Mouse (Mus musculus) liver, postnatal 0 days (tissue): ENCODE data around the gene Sipa1l1. TPM values are rescaled to one million over a fixed set of nuclear protein-coding genes. Genes with fewer than 3 reads are reported as not detected.
A peak's percentile ranks its signal among the peaks of the same experiment; 100 is the strongest.
"Not testable (repeated sequence)": the region's sequence is repeated elsewhere in the genome, so short reads cannot be mapped to it uniquely, and the experiment has no call there.

Experiments used
- ATAC-seq: fragments of 200-750 bp; cut with Nextera tagmentation; 2 replicates; pipeline ENCODE4 v1.8.0; 2017; ENCODE audit warnings: mild to moderate bottlenecking, moderate library complexity
- DNase-seq: peaks from one replicate; pipeline ENCODE4 v3.0.0-alpha.2; 2016
- H3K27ac ChIP-seq: fragments of 300-500 bp; sonication (generic); 2 replicates; pipeline ENCODE4 v1.5.1; 2014; ENCODE audit warnings: antibody characterized with exemption, moderate library complexity, mild to moderate bottlenecking, low read depth
- H3K27me3 ChIP-seq: fragments of 300-500 bp; sonication (generic); 2 replicates; pipeline ENCODE4 v1.6.1; 2014; ENCODE audit warnings: low read length, control low read depth, mixed read lengths; ENCODE audit not compliant: insufficient read depth
- H3K36me3 ChIP-seq: fragments of 300-500 bp; sonication (generic); replicated peaks from 2 replicates; pipeline ENCODE4 v1.6.1; 2014; ENCODE audit warnings: mild to moderate bottlenecking, control low read depth, low read length, moderate library complexity, mixed read lengths; ENCODE audit not compliant: insufficient read depth
- H3K4me1 ChIP-seq: fragments of 300-500 bp; sonication (generic); 2 replicates; pipeline ENCODE4 v1.6.1; 2014; ENCODE audit warnings: antibody characterized with exemption, mild to moderate bottlenecking, control low read depth; ENCODE audit not compliant: insufficient read depth
- H3K4me2 ChIP-seq: fragments of 300-500 bp; sonication (generic); 2 replicates; pipeline ENCODE4 v1.6.1; 2014; ENCODE audit warnings: low read depth, mild to moderate bottlenecking, low read length, moderate library complexity, mixed read lengths
- H3K4me3 ChIP-seq: fragments of 300-500 bp; sonication (generic); 2 replicates; pipeline ENCODE4 v1.5.1; 2014; ENCODE audit warnings: low read depth, low read length
- H3K9ac ChIP-seq: fragments of 300-500 bp; sonication (generic); replicated peaks from 2 replicates; pipeline ENCODE4 v1.6.1; 2014; ENCODE audit warnings: mild to moderate bottlenecking, moderate library complexity
- H3K9me3 ChIP-seq: fragments of 300-500 bp; sonication (generic); 2 replicates; pipeline ENCODE4 v1.6.1; 2016; ENCODE audit warnings: mild to moderate bottlenecking, control low read depth, low read length, mixed read lengths
- CTCF ChIP-seq: sonication (generic); IDR thresholded peaks from 2 replicates; pipeline ENCODE4 v1.5.1; 2016; ENCODE audit warnings: antibody characterized with exemption, low read depth
- EP300 ChIP-seq: IDR thresholded peaks from 2 replicates; pipeline ENCODE4 v1.6.1; 2016; ENCODE audit warnings: antibody characterized with exemption, low read depth, mild to moderate bottlenecking
- WGBS: fragments of 180-500 bp; shearing (Covaris S2); extraction: QIAGEN DNeasy Blood & Tissue Kit; methylation state at CpG from one replicate; pipeline ENCODE4 v1.1.7; 2014; ENCODE audit not compliant: insufficient replicate concordance; 5-methylcytosine and 5-hydroxymethylcytosine counted together
- polyA plus RNA-seq: library from polyadenylated mRNA; unstranded; fragments of >200 nt; fragmentation: Nextera tagmentation; extraction: Ambion mirVana; gene quantifications from 2 replicates; pipeline ENCODE4 v1.2.1, GENCODE M21; 2015

The Sipa1l1 gene
- polyA plus RNA-seq, 1 experiment from 2014 or later: 3.2 TPM

DNA sequence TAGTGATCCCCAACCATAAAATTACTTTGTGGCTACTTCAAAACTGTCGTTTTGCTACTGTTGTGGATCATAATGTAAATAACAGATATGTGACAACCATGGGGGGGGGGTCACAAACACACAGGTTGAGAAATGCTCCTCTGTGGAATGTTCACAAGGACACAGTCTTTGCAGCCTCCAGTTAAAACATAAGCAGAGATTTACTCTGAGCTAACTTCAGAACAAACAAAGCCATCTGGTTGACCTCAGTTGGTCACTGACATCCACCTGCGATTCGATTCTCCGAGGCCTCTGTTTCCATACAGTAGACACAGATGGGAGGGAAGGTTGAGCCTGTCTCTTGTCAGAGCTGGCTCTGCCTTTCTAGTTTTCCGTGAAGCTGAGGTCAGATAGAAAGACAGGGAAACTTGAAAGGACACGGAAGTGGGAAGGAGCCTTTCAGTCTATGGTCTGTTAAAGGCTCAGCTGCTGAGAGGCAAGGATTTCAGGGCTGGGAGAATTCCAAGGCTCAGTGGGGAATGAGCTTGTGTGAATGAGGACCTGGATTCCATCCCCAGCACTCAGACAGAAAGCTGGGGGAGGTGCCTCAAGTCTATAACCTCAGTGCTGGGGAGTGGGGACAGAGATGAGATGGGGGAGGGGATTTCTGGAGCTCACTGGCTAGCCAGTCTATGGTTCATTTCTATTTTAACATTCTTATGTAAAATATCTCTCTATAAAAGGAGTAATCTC, 317.9 kb downstream of the Sipa1l1 start:
- ATAC-seq: peak; percentile 58; the same call in 1 of the 2 replicates
- no peak overlapping the region for H3K4me3 ChIP-seq
- TF ChIP-seq EP300: no peak
- TF ChIP-seq CTCF: no peak
- H3K27me3 ChIP-seq: no peaks in the 10 kb centered on the region
- H3K27ac ChIP-seq: no peak overlapping the region
- H3K4me2 ChIP-seq: no peak overlapping the region
- H3K9me3 ChIP-seq: 0 out of 2 replicates have a peak, but pooled peaks cover 3% of the 10 kb centered on the region
- H3K9ac ChIP-seq: no peak overlapping the region
- no peak for DNase-seq
- H3K4me1 ChIP-seq: peaks cover 3% of the 10 kb centered on the region; the same call in 1 of the 2 replicates
- no peaks in the 10 kb centered on the region for H3K36me3 ChIP-seq
- WGBS: 43% methylated on average over 6 of the region's 6 CpGs

DNA sequence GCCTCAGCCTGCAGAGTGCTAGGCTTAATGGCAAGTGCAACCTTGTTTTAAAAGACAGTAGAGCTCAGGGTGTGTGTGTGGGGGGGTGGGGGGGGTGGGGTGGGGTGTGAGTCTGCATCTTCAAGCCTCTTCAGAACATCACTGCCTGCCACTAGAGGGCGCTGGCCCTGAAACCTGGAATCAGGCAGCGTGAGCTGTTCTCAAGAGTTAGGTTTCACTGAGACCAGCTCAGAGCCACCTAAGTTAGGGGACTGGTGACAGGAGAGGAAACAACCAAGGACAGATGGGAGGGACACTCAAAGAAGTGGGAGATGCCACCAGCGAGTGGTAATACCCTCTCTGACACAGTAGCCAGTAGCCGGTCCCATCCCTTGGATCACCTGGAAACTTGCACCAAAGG, 320.0 kb downstream of the Sipa1l1 start:
- peak; percentile 67 for TF ChIP-seq CTCF
- TF ChIP-seq EP300: no peak
- Histone ChIP-seq H3K9ac (no peak overlapping the region), H3K27me3 (no peaks in the 10 kb centered on the region), H3K4me3 (no peak overlapping the region), H3K4me2 (no peak overlapping the region), H3K4me1 (peaks cover 3% of the 10 kb centered on the region; the same call in 1 of the 2 replicates), H3K36me3 (no peaks in the 10 kb centered on the region), H3K9me3 (0 out of 2 replicates have a peak, but pooled peaks cover 3% of the 10 kb centered on the region), H3K27ac (no peak overlapping the region)
- peak; percentile 69 for DNase-seq
- ATAC-seq: no peak
- WGBS: 52% methylated on average over 4 of the region's 4 CpGs

DNA sequence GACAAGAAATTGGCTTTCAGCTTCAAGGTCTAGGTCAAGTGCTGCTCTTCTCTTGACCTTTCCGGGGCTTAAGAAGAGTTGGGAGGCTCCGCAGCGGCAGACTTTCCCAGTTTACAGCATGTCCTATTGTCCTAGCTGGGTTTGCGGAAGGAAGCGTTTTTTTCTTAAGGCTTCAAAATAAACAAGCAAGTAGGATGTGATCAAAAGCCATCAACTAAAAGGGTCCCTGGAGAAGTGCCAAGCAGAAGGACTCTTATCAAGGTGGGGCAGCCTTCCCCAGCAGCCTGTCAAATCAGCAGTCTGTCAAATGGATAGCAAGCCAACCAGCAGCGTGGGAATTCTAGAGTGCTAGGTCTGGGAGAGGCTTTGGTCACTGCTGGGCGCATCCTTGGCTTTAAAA, 320.5 kb downstream of the Sipa1l1 start:
- Histone ChIP-seq H3K27ac (no peak overlapping the region), H3K4me3 (no peak overlapping the region), H3K27me3 (no peaks in the 10 kb centered on the region), H3K4me1 (peaks cover 3% of the 10 kb centered on the region; the same call in 1 of the 2 replicates), H3K9me3 (no peaks in the 10 kb centered on the region), H3K9ac (no peak overlapping the region), H3K36me3 (no peaks in the 10 kb centered on the region), H3K4me2 (no peak overlapping the region)
- WGBS: 34% methylated on average over 7 of the region's 7 CpGs
- ATAC-seq (0 out of 2 replicates have a peak, but pooled peaks have one; percentile 15), DNase-seq (no peak)
- TF ChIP-seq CTCF: no peak

DNA sequence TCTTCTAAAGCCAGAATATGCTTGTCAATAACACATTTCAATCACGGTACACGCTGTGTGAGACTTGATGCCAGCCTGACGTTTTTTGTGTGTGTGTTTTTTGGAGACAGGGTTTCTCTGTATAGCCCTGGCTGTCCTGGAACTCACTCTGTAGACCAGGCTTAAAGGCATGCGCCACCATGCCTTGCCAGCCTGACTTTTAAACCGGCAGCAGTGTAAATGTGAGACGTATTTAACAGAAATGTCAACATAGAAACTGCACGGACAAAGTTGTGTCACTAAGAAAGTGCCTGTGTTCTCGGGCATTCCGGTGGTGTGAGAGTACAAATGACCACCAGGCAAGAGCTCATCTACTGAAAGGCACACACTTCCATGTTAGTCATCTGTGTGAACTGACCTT, 323.3 kb downstream of the Sipa1l1 start:
- no peaks in the 10 kb centered on the region for H3K4me1 ChIP-seq
- H3K27me3 ChIP-seq: no peaks in the 10 kb centered on the region
- no peak overlapping the region for H3K4me3 ChIP-seq
- DNase-seq (no peak), ATAC-seq (no peak)
- no peak overlapping the region for H3K27ac ChIP-seq
- H3K4me2 ChIP-seq: no peak overlapping the region
- no peaks in the 10 kb centered on the region for H3K9me3 ChIP-seq
- WGBS: 71% methylated on average over 9 of the region's 9 CpGs
- TF ChIP-seq EP300: no peak
- TF ChIP-seq CTCF: no peak
- H3K9ac ChIP-seq: no peak overlapping the region
- no peaks in the 10 kb centered on the region for H3K36me3 ChIP-seq

DNA sequence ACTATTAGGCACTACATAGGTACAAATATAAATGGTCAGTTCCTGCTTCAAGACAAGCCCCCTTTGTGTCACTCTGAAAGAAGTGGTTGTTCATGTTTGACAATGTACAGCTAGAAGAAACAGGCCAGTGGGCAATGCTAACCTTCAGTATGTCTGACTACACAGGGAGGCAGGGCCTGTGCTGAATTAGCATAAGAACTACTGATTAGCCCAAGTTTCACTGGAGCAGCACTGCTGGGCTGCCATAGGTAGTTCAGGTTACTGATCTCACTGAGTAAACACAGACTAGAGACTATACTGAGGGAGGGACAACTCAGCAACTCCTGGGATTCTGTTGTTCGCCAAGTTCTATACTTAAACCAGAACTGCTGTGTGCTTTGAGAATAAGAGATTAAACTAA, 324.1 kb downstream of the Sipa1l1 start:
- not testable (repeated sequence) for H3K36me3 ChIP-seq, H3K4me2 ChIP-seq, H3K27ac ChIP-seq, H3K4me1 ChIP-seq, DNase-seq, H3K27me3 ChIP-seq, H3K9ac ChIP-seq, H3K4me3 ChIP-seq, H3K9me3 ChIP-seq
- 67% methylated on average over 1 of the region's 1 CpGs for WGBS
- ATAC-seq: peak; percentile 96

DNA sequence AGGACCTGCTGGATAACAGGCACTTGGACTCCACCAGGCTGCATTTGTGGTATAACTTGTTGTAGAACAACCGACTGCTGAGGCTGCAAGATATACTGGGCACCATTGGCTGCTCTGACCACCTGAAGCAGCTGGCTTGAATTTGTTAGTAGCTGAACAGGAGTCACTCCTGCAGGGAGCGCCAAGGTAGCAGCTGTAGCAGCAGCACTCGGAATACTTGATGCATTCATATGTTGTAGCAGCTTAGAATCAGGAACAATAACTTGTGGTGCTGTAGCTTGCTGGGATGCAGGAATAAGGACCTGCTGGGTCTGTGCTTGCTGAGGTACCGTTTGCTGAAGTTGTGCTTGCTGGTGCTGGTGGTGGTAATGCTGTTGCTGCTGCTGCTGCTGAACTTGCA, 326.8 kb downstream of the Sipa1l1 start:
- TF ChIP-seq EP300: no peak
- no peak for TF ChIP-seq CTCF
- H3K4me2 ChIP-seq: no peak overlapping the region
- no peak overlapping the region for H3K27ac ChIP-seq
- no peaks in the 10 kb centered on the region for H3K4me1 ChIP-seq
- no peak overlapping the region for H3K4me3 ChIP-seq
- no peak overlapping the region for H3K9ac ChIP-seq
- H3K36me3 ChIP-seq: no peaks in the 10 kb centered on the region
- no peaks in the 10 kb centered on the region for H3K9me3 ChIP-seq
- H3K27me3 ChIP-seq: no peaks in the 10 kb centered on the region
- WGBS: 66% methylated on average over 4 of the region's 4 CpGs
- ATAC-seq: no peak
- no peak for DNase-seq
